Mouse (Mus musculus) gastrocnemius, adult 2 months (tissue): ENCODE data around the gene Gsc2. TPM values are rescaled to one million over a fixed set of nuclear protein-coding genes. Genes with fewer than 3 reads are reported as not detected.
A peak's percentile ranks its signal among the peaks of the same experiment; 100 is the strongest.
"Not testable (repeated sequence)": the region's sequence is repeated elsewhere in the genome, so short reads cannot be mapped to it uniquely, and the experiment has no call there.

ENCODE experiments used
- DNase-seq: peaks from one replicate; pipeline ENCODE4 v3.0.0; 2022
- H3K27ac ChIP-seq: fragments of 200-600 bp; 2 replicates; pipeline ENCODE4 v1.8.1; 2022; ENCODE audit warnings: mild to moderate bottlenecking
- H3K4me3 ChIP-seq: fragments of 200-600 bp; 2 replicates; pipeline ENCODE4 v1.8.1; 2022; ENCODE audit warnings: mild to moderate bottlenecking, moderate library complexity
- CTCF ChIP-seq: fragments of 200-600 bp; IDR thresholded peaks from 2 replicates; pipeline ENCODE4 v1.8.1; 2022; ENCODE audit warnings: antibody characterized with exemption, mild to moderate bottlenecking, moderate library complexity
- intact Hi-C: fragments of 180-260 bp; cut with DNase I; formaldehyde crosslinking; loops from one replicate; pipeline ENCODE4 v1.15.1; 2025
- long read RNA-seq, 2 experiments: library from polyadenylated mRNA; stranded (forward); transcript quantifications; one replicate each; pipeline ENCODE4 v2.0.0; 2021
- total RNA-seq, 2 experiments: library from RNA; stranded (reverse); gene quantifications; 2 replicates each; pipeline ENCODE4 v1.2.3; 2021

The Gsc2 gene
- total RNA-seq, result not detected
- long read RNA-seq, experiment 1, result 0 reads
- long read RNA-seq, experiment 2, result 0 reads

GRCm38 (mm10) chr16:17914307-17915249, at the start of gene Gsc2:
Gsc2 (minus strand) TSS chr16:17915059.
- intact Hi-C loops, result loop anchor here (10.0 kb wide), 1 partner anchor 320 kb away; the partner anchor contains the start of gene Zdhhc8
- peak within 1 kb of the TSS; percentile 62 for H3K4me3 ChIP-seq
- no peak for TF ChIP-seq CTCF
- DNase-seq, result peak; percentile 39
- H3K27ac ChIP-seq, result no peak within 1 kb of the TSS

- intact Hi-C loops, result no loop called here
- Histone ChIP-seq H3K27ac (no peak overlapping the region), H3K4me3 (no peak overlapping the region)
- no peak for TF ChIP-seq CTCF
- DNase-seq, result no peak
Measured at GRCm38 (mm10) chr16:17962091-17962490, 47.2 kb upstream of the Gsc2 start.

GRCm38 (mm10) chr16:17956052-17956638, 41.3 kb upstream of the Gsc2 start:
- DNase-seq, H3K27ac ChIP-seq, H3K4me3 ChIP-seq, intact Hi-C loops: not testable (repeated sequence)

- DNase-seq, result no peak
- TF ChIP-seq CTCF, result no peak
- Histone ChIP-seq H3K4me3 (no peak overlapping the region), H3K27ac (no peak overlapping the region)
- intact Hi-C loops, result no loop called here
Measured at GRCm38 (mm10) chr16:17951618-17952017, 36.8 kb upstream of the Gsc2 start.

GRCm38 (mm10) chr16:17950068-17950467, 35.2 kb upstream of the Gsc2 start:
- DNase-seq, result no peak
- Histone ChIP-seq H3K4me3 (no peak overlapping the region), H3K27ac (no peak overlapping the region)
- TF ChIP-seq CTCF, result no peak
- intact Hi-C loops, result no loop called here

- H3K4me3 ChIP-seq, result no peak overlapping the region
- no peak for DNase-seq
- no peak for TF ChIP-seq CTCF
- no peak overlapping the region; the same call in 1 of the 2 replicates for H3K27ac ChIP-seq
- intact Hi-C loops, result no loop called here
Measured at GRCm38 (mm10) chr16:17949421-17949877, 34.6 kb upstream of the Gsc2 start.

GRCm38 (mm10) chr16:17945081-17945831, 30.4 kb upstream of the Gsc2 start:
- DNase-seq, result no peak
- intact Hi-C loops, result no loop called here
- Histone ChIP-seq H3K27ac (no peak overlapping the region), H3K4me3 (no peak overlapping the region)
- TF ChIP-seq CTCF, result no peak

GRCm38 (mm10) chr16:17943466-17943865, 28.6 kb upstream of the Gsc2 start:
- DNase-seq, result no peak
- H3K4me3 ChIP-seq, result no peak overlapping the region
- no peak overlapping the region for H3K27ac ChIP-seq
- TF ChIP-seq CTCF, result no peak
- intact Hi-C loops, result no loop called here

GRCm38 (mm10) chr16:17939255-17939751, 24.4 kb upstream of the Gsc2 start:
- DNase-seq, result no peak
- TF ChIP-seq CTCF, result no peak
- Histone ChIP-seq H3K27ac (no peak overlapping the region), H3K4me3 (no peak overlapping the region)
- intact Hi-C loops, result loop anchor here (5.0 kb wide), 1 partner anchor 82 kb away; no protein-coding TSS in a partner anchor

- TF ChIP-seq CTCF, result peak; percentile 82
- intact Hi-C loops, result loop anchor here (5.0 kb wide), 1 partner anchor 82 kb away; no protein-coding TSS in a partner anchor
- peak; percentile 74 for DNase-seq
- no peak overlapping the region for H3K4me3 ChIP-seq
- no peak overlapping the region for H3K27ac ChIP-seq
Measured at GRCm38 (mm10) chr16:17938821-17939220, 24.0 kb upstream of the Gsc2 start.

GRCm38 (mm10) chr16:17938187-17938586, 23.3 kb upstream of the Gsc2 start:
- intact Hi-C loops, result loop anchor here (5.0 kb wide), 1 partner anchor 81 kb away; no protein-coding TSS in a partner anchor
- Histone ChIP-seq H3K4me3 (no peak overlapping the region), H3K27ac (no peak overlapping the region)
- TF ChIP-seq CTCF, result no peak
- DNase-seq, result no peak

- intact Hi-C loops, result loop anchor here (5.0 kb wide), 1 partner anchor 79 kb away; no protein-coding TSS in a partner anchor
- DNase-seq, result peak; percentile 36
Measured at GRCm38 (mm10) chr16:17936776-17937175, 21.9 kb upstream of the Gsc2 start.

More at GRCm38 (mm10) chr16:17936776-17937175, 21.9 kb upstream of the Gsc2 start:
- Histone ChIP-seq H3K27ac (no peak overlapping the region), H3K4me3 (no peak overlapping the region)
- no peak for TF ChIP-seq CTCF
